Mouse (Mus musculus) kidney, embryonic 16.5 days (tissue): ENCODE results near the gene Tuba1c. TPM values are rescaled to one million over a fixed set of nuclear protein-coding genes. Genes with fewer than 3 reads are reported as not detected.
"Not testable (repeated sequence)": the region's sequence is repeated elsewhere in the genome, so short reads cannot be mapped to it uniquely, and the experiment has no call there.

Experiments
- ATAC-seq: fragments of 200-750 bp; cut with Nextera tagmentation; 2 replicates; pipeline ENCODE4 v1.8.0; 2017; ENCODE audit warnings: moderate TSS enrichment; ENCODE audit not compliant: low FRiP score, low TSS enrichment
- H3K27ac ChIP-seq: fragments of 300-500 bp; sonication (generic); 2 replicates; pipeline ENCODE4 v1.5.1; 2014; ENCODE audit warnings: low read length
- H3K27me3 ChIP-seq: fragments of 300-500 bp; sonication (generic); 2 replicates; pipeline ENCODE4 v1.6.1; 2014; ENCODE audit warnings: low read length, control low read depth, mixed read lengths; ENCODE audit not compliant: insufficient read depth
- H3K36me3 ChIP-seq: fragments of 300-500 bp; sonication (generic); 2 replicates; pipeline ENCODE4 v1.6.1; 2014; ENCODE audit warnings: low read length, control low read depth, mixed read lengths; ENCODE audit not compliant: insufficient read depth
- H3K4me1 ChIP-seq: fragments of 300-500 bp; sonication (generic); 2 replicates; pipeline ENCODE4 v1.6.1; 2014; ENCODE audit warnings: low read length, control low read depth, mixed read lengths; ENCODE audit not compliant: insufficient read depth
- H3K4me2 ChIP-seq: fragments of 300-500 bp; sonication (generic); replicated peaks from 2 replicates; pipeline ENCODE4 v1.6.1; 2014; ENCODE audit warnings: low read depth, low read length
- H3K4me3 ChIP-seq: fragments of 300-500 bp; sonication (generic); 2 replicates; pipeline ENCODE4 v1.5.1; 2014; ENCODE audit warnings: mild to moderate bottlenecking, low read length
- H3K9ac ChIP-seq: fragments of 300-500 bp; sonication (generic); replicated peaks from 2 replicates; pipeline ENCODE4 v1.6.1; 2014; ENCODE audit warnings: low read length
- H3K9me3 ChIP-seq: fragments of 300-500 bp; sonication (generic); 2 replicates; pipeline ENCODE4 v1.6.1; 2016; ENCODE audit warnings: low read length, control low read depth
- WGBS: fragments of 180-500 bp; shearing (Covaris S2); extraction: QIAGEN DNeasy Blood & Tissue Kit; methylation state at CpG from one replicate; pipeline ENCODE4 v1.1.7; 2014; 5-methylcytosine and 5-hydroxymethylcytosine counted together
- polyA plus RNA-seq: library from polyadenylated mRNA; unstranded; fragments of >200 nt; fragmentation: Nextera tagmentation; extraction: Ambion mirVana; gene quantifications from 2 replicates; pipeline ENCODE4 v1.2.1, GENCODE M21; 2015

The Tuba1c gene
- polyA plus RNA-seq, 1 experiment from 2014 or later, result 213 TPM

DNA sequence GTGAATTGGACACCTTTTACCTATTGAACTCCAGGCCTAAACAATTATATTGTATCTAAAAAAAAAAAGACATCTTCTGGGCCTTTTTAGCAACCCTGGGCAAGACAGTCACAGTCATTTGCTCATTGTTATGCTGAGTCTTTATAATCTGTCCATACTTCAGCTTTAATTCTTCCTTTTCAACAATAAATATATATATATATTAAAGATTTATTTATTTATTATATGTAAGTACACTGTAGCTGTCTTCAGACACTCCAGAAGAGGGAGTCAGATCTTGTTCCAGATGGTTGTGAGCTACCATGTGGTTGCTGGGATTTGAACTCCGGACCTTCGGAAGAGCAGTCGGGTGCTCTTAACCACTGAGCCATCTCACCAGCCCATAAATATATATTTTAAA, 46.3 kb downstream of the Tuba1c start:
- WGBS, result 100% methylated on average over 3 of the region's 3 CpGs
- Histone ChIP-seq H3K4me2 (peak overlapping the region; percentile 78), H3K36me3 (peaks cover 26% of the 10 kb centered on the region), H3K9ac (peak overlapping the region; percentile 81; the same call in 1 of the 2 replicates), H3K4me1 (peaks cover 27% of the 10 kb centered on the region), H3K4me3 (peak overlapping the region; percentile 77; the same call in 1 of the 2 replicates)
- H3K27ac ChIP-seq, ATAC-seq, H3K27me3 ChIP-seq, H3K9me3 ChIP-seq: not testable (repeated sequence)

DNA sequence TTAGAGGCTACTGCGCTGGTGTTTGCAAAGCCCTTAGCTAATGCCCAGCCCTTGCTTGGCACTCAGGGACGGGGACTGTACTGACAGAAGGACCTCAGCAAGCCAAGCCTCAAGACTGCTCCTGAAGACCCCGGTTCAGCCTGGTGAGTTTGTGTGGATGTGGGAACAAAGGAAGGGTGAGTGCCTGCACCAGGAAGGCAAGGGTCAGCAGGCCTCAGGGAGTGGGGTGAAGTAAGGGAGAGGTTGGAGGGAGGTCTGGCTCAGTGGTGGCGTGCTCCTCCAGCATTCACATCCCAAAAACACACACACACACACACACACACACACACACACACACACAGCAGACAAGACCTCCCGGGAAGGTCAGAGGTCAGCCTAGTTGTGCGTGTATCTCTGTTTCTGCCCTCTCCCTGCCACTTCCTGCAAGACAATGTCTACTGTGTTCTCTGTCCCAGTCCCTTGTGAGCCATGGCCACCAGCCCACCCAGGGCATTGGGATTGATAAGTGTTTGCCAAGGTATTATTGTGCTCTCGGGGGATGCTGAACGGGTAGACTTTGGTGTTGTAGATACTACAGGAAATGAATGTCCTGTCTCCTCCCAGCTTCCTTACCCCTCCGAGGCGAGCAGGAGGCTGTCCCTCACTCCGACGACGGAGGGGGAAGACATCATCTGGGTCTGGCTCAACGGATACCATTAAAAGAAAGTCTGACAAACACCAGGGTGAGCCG, 48.7 kb downstream of the Tuba1c start:
- H3K9ac ChIP-seq, result no peak overlapping the region
- no peaks in the 10 kb centered on the region for H3K9me3 ChIP-seq
- H3K36me3 ChIP-seq, result peaks cover 46% of the 10 kb centered on the region
- peaks cover 27% of the 10 kb centered on the region for H3K4me1 ChIP-seq
- 74% methylated on average over 15 of the region's 15 CpGs for WGBS
- H3K27ac ChIP-seq, result no peak overlapping the region
- ATAC-seq, result no peak
- no peaks in the 10 kb centered on the region for H3K27me3 ChIP-seq
- no peak overlapping the region for H3K4me3 ChIP-seq
- H3K4me2 ChIP-seq, result no peak overlapping the region

GRCm38 (mm10) chr15:99079804-99080203, 50.1 kb downstream of the Tuba1c start:
- Histone ChIP-seq H3K9ac (no peak overlapping the region), H3K27me3 (peaks cover 5% of the 10 kb centered on the region), H3K9me3 (no peaks in the 10 kb centered on the region), H3K4me1 (peaks cover 32% of the 10 kb centered on the region), H3K36me3 (peaks cover 46% of the 10 kb centered on the region), H3K27ac (no peak overlapping the region), H3K4me2 (no peak overlapping the region), H3K4me3 (no peak overlapping the region)
- 83% methylated on average over 3 of the region's 3 CpGs for WGBS
- no peak for ATAC-seq

DNA sequence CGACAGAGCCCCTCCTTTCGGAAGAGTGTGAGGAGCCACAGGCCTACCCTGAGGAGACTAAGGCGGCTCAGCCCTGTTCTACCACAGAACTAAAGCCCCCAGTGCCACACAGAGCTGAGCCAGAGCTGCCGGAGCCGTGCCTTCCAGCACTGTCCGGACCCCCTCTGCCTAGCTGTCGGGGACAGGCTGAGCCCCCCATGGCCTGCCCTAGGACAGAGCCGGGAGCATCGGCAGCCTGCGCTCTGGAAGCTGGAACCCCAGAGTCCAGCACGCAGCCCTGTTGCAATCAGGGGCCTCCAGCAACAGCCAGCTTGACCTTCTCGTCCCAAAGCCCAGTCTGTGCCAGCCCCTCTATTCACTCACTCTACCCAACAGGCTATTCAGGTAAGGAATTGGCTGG, 52.6 kb downstream of the Tuba1c start:
- Histone ChIP-seq H3K27me3 (peaks cover 29% of the 10 kb centered on the region), H3K4me3 (no peak overlapping the region), H3K27ac (no peak overlapping the region), H3K9me3 (no peaks in the 10 kb centered on the region), H3K9ac (no peak overlapping the region), H3K36me3 (peaks cover 38% of the 10 kb centered on the region), H3K4me1 (peaks cover 21% of the 10 kb centered on the region), H3K4me2 (no peak overlapping the region)
- ATAC-seq, result no peak
- 97% methylated on average over 11 of the region's 12 CpGs for WGBS

- Histone ChIP-seq H3K27me3 (peaks cover 35% of the 10 kb centered on the region), H3K4me1 (peaks cover 21% of the 10 kb centered on the region), H3K36me3 (peaks cover 33% of the 10 kb centered on the region), H3K27ac (no peak overlapping the region), H3K9me3 (no peaks in the 10 kb centered on the region), H3K4me2 (no peak overlapping the region), H3K4me3 (no peak overlapping the region), H3K9ac (no peak overlapping the region)
- 85% methylated on average over 16 of the region's 16 CpGs for WGBS
- ATAC-seq, result no peak
Measured at GRCm38 (mm10) chr15:99082840-99083239, 53.1 kb downstream of the Tuba1c start.

DNA sequence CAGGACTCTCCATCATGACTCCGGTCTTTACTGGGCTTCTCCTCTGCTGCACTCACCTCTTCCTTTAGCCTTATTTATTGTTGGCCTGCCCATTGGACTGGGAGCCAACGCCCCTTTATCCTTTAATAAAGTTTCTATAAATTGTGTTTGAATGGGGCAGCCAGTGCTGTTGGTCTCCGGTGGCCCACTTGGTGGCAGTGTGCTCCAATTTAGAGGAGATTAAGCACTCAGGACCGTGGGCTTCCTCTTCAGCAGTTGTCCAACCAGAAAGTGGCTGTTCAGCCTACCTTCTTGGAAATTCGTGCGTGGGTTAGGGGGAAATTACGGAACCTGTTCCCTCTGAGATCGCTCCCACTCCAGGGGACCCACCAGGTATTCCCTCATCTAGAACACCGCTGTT, 53.6 kb downstream of the Tuba1c start:
- Histone ChIP-seq H3K4me3 (no peak overlapping the region), H3K4me1 (peaks cover 21% of the 10 kb centered on the region), H3K4me2 (no peak overlapping the region), H3K27ac (no peak overlapping the region), H3K9me3 (no peaks in the 10 kb centered on the region), H3K36me3 (peaks cover 29% of the 10 kb centered on the region), H3K27me3 (peaks cover 39% of the 10 kb centered on the region), H3K9ac (no peak overlapping the region)
- no peak; the same call in 1 of the 2 replicates for ATAC-seq
- 72% methylated on average over 9 of the region's 9 CpGs for WGBS

DNA sequence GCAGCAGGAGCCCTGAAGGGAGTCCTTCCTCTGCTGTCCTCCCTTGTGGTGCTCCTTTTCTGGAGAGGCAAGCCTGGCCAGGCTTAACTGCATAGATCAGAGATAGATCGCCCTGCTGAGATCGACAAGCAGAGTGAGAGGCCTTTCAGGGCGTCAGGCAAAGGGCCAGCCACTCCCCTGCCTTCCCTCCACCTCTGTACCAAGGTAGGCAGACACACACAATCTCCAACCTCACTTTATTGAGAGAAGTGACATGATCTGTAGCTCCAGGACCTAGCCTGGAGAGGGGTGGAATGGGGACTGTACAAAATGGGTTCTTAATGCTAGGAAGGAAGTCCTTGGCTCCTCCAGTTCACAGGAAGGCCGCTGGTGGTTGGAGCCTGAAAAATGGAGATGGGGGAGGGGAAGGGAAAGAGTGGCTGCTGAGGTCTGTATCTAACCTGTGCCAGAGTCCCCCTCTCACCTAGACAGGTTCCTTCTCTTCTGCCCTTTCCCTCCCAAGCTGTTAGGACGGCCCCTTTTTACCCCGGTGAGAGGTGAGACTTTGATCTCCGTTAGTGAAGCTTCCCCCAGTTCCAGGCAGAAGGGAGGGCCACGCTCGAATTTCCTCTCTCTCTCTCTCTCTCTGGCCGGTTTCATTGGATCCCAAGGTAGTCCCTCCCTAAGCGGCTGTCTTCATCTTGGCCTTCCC, 54.3 kb downstream of the Tuba1c start:
- Histone ChIP-seq H3K36me3 (peaks cover 24% of the 10 kb centered on the region), H3K4me3 (peak overlapping the region; percentile 22; the same call in 1 of the 2 replicates), H3K9ac (peak overlapping the region; percentile 51), H3K27ac (0 out of 2 replicates have a peak overlapping the region, but pooled peaks have one; percentile 25), H3K27me3 (peaks cover 46% of the 10 kb centered on the region), H3K4me1 (peaks cover 26% of the 10 kb centered on the region), H3K4me2 (peak overlapping the region; percentile 51), H3K9me3 (no peaks in the 10 kb centered on the region)
- peak; percentile 47; the same call in 1 of the 2 replicates for ATAC-seq
- 9% methylated on average over 11 of the region's 11 CpGs for WGBS

DNA sequence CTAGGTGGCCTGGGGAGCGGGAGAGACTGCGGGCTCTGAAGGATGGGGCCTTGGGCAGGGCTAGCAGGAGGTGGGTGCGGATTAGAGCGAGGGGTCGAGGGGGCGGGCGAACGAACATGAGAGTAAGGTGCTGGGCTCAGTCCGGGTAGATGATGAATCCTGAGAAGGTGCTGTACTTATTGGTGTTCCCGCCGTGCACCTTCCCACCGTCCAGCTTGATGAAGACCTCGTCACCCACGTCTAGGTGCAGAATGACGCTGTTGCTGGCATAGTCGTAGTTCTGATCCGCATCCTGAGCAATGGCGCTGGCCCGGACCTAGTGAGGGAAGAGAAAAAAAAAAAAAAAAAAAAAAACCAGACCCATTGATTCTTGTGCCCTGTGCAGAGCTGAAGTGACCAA, 54.9 kb downstream of the Tuba1c start:
- no peaks in the 10 kb centered on the region for H3K9me3 ChIP-seq
- peaks cover 29% of the 10 kb centered on the region for H3K4me1 ChIP-seq
- peak overlapping the region; percentile 22; the same call in 1 of the 2 replicates for H3K4me3 ChIP-seq
- H3K9ac ChIP-seq, result peak overlapping the region; percentile 51
- ATAC-seq, result no peak
- peaks cover 23% of the 10 kb centered on the region for H3K36me3 ChIP-seq
- no peak overlapping the region for H3K27ac ChIP-seq
- peaks cover 52% of the 10 kb centered on the region for H3K27me3 ChIP-seq
- 14% methylated on average over 19 of the region's 19 CpGs for WGBS
- H3K4me2 ChIP-seq, result peak overlapping the region; percentile 51

DNA sequence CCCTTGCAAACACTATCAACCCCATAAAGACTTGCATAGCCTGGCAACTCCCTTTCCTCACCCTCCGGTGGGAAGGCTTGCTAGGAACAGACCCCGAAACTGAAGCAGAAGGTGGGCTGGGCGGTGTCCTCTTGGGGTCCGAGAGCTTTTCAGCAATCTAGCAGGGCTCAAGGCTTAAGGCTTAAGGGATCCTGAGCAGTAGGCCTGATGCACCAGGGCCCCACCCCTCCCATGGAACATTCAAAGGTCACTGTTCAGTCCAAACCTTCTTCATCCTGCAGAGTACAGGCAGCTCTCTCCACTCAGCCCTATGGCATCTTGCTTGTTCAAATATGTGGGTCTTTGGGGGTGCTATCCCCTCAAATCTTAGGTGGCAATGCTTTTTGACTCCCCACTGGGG, 56.3 kb downstream of the Tuba1c start:
- Histone ChIP-seq H3K9ac (no peak overlapping the region), H3K4me3 (no peak overlapping the region), H3K4me2 (no peak overlapping the region), H3K9me3 (no peaks in the 10 kb centered on the region), H3K27me3 (peaks cover 65% of the 10 kb centered on the region), H3K36me3 (peaks cover 20% of the 10 kb centered on the region), H3K4me1 (peaks cover 29% of the 10 kb centered on the region), H3K27ac (no peak overlapping the region)
- no peak for ATAC-seq
- WGBS, result 83% methylated on average over 4 of the region's 4 CpGs
